Mouse (Mus musculus): Measurements from ENCODE around the gene Arap2. TPM values are rescaled to one million over a fixed set of nuclear protein-coding genes. Genes with fewer than 3 reads are reported as not detected.

Arap2 gene
- polyA plus RNA-seq, 1 experiment = 0.04 TPM

DNA sequence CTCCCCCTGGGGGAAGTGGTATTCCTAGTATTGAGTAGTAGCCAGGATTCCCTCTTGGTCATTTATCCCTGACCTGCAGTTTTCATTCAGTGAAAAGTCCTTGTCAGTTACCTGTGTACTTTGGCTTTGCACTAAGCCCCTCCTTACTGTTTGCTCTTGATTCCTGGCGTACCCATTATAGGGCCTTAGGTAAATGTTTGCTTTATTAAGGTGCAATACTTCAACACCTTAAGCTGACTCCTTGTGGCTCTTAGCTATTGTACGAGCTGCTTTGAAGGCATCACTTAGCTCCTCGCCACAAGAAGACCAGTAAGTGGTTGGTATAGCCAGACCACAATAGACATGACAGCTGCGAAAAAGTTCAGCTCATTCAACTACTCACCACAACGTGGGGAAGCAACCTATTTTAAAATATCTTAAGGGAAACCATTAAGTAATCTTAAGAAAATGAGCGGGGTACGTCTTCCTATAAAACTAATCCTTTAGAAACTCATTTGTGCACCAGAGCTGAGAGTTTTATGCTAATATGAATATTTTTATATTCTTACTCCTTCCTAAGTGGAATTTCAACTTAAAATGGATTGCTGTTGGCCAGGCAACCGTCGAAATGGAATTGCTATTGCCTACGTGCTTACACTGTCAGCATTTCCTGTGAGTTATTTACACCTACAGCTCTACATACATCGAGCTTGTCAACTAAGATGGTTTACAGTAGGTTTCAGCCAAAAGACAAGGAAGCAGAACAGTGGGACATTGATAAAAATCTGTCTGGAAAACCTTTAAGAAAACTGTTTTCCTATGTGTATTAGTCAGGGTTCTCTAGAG is 6.0 kb upstream of the Arap2 start:
- Histone ChIP-seq H3K9me3 (no peaks in the 10 kb centered on the region), H3K4me1 (peaks cover 18% of the 10 kb centered on the region), H3K4me3 (replicated peaks) (no peak overlapping the region), H3K36me3 (replicated peaks; ENCODE audit: low read length) (peaks cover 2% of the 10 kb centered on the region), H3K27me3 (replicated peaks) (no peaks in the 10 kb centered on the region)
- TF ChIP-seq GATA1 (IDR thresholded peaks at IDR 0.05; ENCODE audit: borderline replicate concordance, low read length) = no peak

DNA sequence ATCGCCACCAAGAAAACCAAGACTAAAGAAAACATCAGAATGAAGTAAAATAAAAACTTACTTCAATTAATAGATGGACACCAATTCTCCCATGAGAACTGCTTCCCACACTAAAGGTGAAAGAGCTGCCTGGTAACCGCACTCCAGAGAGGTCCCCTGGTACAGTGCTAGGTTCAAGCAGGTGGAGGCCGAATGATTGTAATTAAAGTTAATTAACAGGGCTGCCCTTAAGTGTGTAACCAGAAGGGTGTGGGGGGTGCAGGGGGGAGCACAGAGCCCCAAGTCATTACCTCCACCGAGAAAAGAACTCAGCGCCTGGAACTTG is 538 bp downstream of the Arap2 start:
- peaks cover 2% of the 10 kb centered on the region for H3K27me3 ChIP-seq (replicated peaks)
- peak overlapping the region; percentile 94 for H3K4me3 ChIP-seq (replicated peaks)
- TF ChIP-seq FLI1 (IDR thresholded peaks at IDR 0.05; ENCODE audit: low read length) = no peak
- no peak for TF ChIP-seq GATA1 (IDR thresholded peaks at IDR 0.05; ENCODE audit: borderline replicate concordance, low read length)
- H3K4me1 ChIP-seq = peaks cover 56% of the 10 kb centered on the region
- peaks cover under 1% of the 10 kb centered on the region for H3K36me3 ChIP-seq (replicated peaks; ENCODE audit: low read length)
- H3K9me3 ChIP-seq = no peaks in the 10 kb centered on the region

DNA sequence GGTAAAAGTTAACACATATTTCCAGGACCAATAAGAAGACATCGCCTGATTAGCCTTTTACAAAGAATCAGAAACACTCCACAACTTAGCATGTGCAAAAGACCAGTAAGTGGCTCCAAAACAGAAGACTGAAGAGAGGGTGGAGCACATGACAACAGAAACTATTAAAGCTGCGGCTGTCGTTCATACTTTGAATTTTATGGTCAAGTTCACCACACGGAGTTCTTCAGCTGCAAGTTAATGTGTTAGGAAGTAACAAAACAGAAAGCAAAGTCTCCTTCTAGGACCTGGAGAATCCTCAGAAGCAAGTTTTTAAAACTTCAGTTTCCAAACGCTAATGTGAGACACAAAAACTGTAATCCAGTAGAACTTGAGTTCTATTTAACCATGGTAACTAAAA is 1.8 kb downstream of the Arap2 start:
- H3K4me1 ChIP-seq = peaks cover 66% of the 10 kb centered on the region
- H3K9me3 ChIP-seq = no peaks in the 10 kb centered on the region
- H3K36me3 ChIP-seq (replicated peaks; ENCODE audit: low read length) = no peaks in the 10 kb centered on the region
- no peak overlapping the region for H3K4me3 ChIP-seq (replicated peaks)
- H3K27me3 ChIP-seq (replicated peaks) = peaks cover 2% of the 10 kb centered on the region
- TF ChIP-seq FLI1 (IDR thresholded peaks at IDR 0.05; ENCODE audit: low read length) = no peak

DNA sequence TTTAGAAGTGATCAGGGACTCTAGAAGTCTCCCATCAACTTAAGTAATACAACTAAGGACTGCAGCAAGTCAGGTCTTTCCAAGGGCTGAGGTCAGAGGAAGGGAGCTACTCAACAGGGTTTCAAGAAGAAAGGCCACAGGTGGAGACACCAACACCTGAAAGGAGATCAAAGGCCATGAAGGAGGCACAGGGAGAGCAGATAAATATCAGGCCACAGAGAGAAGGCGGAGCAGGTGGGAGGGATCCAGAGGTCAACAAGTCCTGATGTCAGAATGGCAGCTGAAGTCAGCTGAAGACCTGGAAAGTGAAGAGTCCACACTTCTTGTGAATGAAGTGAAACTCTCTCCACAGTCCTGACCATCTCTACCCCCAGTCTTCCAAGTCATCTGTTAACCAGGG is 2.9 kb downstream of the Arap2 start:
- peak overlapping the region; percentile 34 for H3K4me3 ChIP-seq (replicated peaks)
- no peaks in the 10 kb centered on the region for H3K36me3 ChIP-seq (replicated peaks; ENCODE audit: low read length)
- H3K27me3 ChIP-seq (replicated peaks) = peaks cover 2% of the 10 kb centered on the region
- H3K9me3 ChIP-seq = no peaks in the 10 kb centered on the region
- TF ChIP-seq FLI1 (IDR thresholded peaks at IDR 0.05; ENCODE audit: low read length) (no peak), GATA1 (IDR thresholded peaks at IDR 0.05; ENCODE audit: borderline replicate concordance, low read length) (no peak)
- peaks cover 77% of the 10 kb centered on the region for H3K4me1 ChIP-seq

DNA sequence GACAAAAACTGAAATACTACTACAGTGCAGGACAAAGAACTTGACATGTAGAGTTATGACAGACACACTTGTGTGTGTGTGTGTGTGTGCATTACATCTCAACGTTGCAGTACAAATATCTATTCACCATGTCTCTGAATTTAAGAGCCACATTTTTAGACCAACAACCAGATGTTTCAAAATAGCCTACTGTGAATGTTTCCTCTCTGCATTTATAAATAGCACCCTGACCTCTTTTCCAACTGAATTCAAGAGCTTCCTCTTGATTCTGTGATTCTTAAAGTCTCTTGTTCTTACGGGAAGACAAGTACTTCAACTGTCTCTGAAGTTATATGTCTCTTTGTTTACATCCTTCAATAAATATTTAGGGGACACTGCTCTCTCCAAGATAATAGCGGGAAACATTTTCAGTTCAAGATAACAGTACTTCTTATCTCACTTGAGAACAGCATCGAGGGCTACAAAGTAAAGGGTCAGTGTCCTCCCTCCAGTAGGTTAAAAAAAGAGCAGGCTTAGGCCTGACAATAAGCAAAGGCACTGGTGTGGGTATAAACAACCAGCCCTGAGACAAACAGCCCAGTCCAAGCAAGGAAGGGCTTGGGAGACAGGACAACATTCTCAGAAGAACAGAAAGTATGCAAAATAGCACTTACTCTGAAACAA is 3.5 kb downstream of the Arap2 start:
- Histone ChIP-seq H3K27me3 (replicated peaks) (peaks cover 2% of the 10 kb centered on the region), H3K4me1 (peaks cover 83% of the 10 kb centered on the region), H3K9me3 (no peaks in the 10 kb centered on the region), H3K4me3 (replicated peaks) (peak overlapping the region; percentile 34), H3K36me3 (replicated peaks; ENCODE audit: low read length) (no peaks in the 10 kb centered on the region)
- TF ChIP-seq FLI1 (IDR thresholded peaks at IDR 0.05; ENCODE audit: low read length) (no peak), GATA1 (IDR thresholded peaks at IDR 0.05; ENCODE audit: borderline replicate concordance, low read length) (no peak)

DNA sequence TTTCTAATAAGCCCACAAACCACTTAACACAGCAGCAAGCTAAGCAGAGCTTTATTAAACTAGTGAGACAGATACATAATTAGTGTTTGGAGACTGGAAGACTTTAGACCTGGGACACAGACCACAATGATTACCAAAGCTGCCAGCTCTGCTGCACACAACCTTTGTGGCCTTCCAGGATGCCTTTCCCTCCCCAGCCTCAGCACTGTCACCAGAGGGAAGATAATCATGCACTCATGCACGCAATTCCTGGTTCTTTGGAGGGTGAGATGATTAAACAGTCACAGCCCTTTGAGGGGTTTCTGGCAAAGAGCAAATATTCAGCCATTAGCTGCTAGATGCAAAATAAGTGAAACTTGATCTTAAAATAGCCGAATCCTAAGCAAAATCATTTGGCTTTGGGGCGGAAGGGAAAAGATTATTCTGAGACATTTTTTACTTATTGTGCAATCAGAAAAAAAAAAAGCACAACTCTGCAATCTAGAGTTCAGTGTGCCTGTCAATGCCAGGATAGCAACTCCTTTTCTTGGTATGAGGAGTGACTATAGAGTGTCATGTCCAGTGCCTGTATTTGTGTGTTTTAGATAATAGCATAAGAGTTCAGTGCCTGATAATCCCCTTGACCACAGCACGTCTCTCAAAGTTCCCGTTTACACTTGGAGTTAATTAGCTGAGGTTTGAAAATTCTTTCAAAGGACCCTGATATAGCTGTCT is 5.0 kb downstream of the Arap2 start:
- peaks cover 89% of the 10 kb centered on the region for H3K4me1 ChIP-seq
- peak overlapping the region; percentile 47 for H3K4me3 ChIP-seq (replicated peaks)
- TF ChIP-seq FLI1 (IDR thresholded peaks at IDR 0.05; ENCODE audit: low read length) = no peak
- no peak for TF ChIP-seq GATA1 (IDR thresholded peaks at IDR 0.05; ENCODE audit: borderline replicate concordance, low read length)
- H3K9me3 ChIP-seq = no peaks in the 10 kb centered on the region
- H3K27me3 ChIP-seq (replicated peaks) = no peaks in the 10 kb centered on the region
- no peaks in the 10 kb centered on the region for H3K36me3 ChIP-seq (replicated peaks; ENCODE audit: low read length)

DNA sequence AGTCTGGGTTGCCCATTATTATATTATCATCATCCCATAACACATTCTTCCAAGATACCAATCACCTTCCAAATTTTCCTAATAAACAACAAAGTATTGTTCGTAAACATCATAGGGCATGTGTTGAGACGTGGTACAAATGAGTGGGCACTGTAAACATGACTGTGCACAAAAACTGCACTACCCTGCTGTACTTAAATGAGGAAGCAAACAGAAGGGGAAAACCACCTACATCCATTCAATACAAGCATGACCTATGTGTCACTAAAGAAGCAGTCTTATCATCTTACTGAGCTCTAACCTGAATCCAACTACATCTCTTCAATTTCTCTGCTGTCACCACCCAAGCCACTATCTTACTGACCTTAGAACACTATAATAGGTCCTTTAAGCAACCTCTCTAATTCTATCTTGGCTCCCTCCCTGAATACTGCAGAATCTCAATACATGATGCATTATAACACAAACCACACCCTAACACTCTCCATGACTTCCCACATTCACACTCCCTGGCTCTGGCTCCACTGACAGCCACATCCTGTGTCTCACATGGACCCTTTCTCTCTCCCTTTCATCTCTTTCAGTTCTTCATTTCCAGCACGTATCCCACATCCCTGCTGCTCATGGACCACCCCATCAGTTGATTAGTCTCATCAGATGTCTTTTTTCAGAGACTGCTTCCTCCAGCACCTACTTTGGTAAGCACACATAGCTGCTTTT is 10.0 kb downstream of the Arap2 start:
- H3K27me3 ChIP-seq (replicated peaks) = no peaks in the 10 kb centered on the region
- no peak for TF ChIP-seq GATA1 (IDR thresholded peaks at IDR 0.05; ENCODE audit: borderline replicate concordance, low read length)
- TF ChIP-seq FLI1 (IDR thresholded peaks at IDR 0.05; ENCODE audit: low read length) = no peak
- peaks cover 3% of the 10 kb centered on the region for H3K36me3 ChIP-seq (replicated peaks; ENCODE audit: low read length)
- no peaks in the 10 kb centered on the region for H3K9me3 ChIP-seq
- H3K4me3 ChIP-seq (replicated peaks) = no peak overlapping the region
- peaks cover 96% of the 10 kb centered on the region for H3K4me1 ChIP-seq

DNA sequence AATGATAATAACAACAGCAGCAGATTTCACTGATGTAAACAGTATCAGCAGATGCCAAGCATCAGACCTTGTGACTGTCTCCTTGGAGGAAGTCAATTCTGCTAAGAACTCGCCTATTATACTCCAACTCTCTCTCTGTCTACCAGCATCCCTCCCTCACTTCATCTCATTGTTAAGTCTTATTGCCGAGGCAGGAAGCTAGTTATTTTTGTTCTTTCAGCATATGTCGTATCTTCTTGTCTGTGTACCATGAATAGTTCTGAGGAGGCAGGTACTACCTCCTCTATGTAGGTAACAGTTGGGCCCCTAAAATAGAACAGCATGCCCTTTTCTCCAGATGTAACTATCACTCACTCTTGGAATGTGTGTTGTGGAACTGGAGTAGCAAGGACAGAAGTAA is 13.0 kb downstream of the Arap2 start:
- Histone ChIP-seq H3K27me3 (replicated peaks) (no peaks in the 10 kb centered on the region), H3K9me3 (no peaks in the 10 kb centered on the region), H3K4me3 (replicated peaks) (no peak overlapping the region), H3K36me3 (replicated peaks; ENCODE audit: low read length) (peaks cover 9% of the 10 kb centered on the region), H3K4me1 (peaks cover 78% of the 10 kb centered on the region)
- no peak for TF ChIP-seq FLI1 (IDR thresholded peaks at IDR 0.05; ENCODE audit: low read length)
- TF ChIP-seq GATA1 (IDR thresholded peaks at IDR 0.05; ENCODE audit: borderline replicate concordance, low read length) = no peak

DNA sequence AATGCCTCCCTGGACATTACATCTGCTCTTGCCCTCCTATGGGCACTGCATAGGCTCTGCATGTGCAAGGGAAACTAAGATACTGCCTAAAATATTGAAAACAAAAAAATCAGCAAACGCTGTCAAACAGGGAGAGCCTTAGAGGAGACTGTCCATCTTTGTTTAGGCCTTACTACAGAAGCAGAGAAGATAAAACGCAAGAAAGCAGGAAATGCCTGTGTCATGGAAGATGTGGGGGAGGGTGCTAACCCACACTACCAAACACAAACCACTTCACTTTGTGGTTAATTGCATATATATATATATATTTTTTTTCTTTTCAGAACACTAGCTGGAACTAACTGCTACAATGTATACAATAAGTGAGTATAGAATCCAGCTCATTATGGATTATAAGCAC is 14.3 kb downstream of the Arap2 start:
- Histone ChIP-seq H3K36me3 (replicated peaks; ENCODE audit: low read length) (peaks cover 11% of the 10 kb centered on the region), H3K4me3 (replicated peaks) (peak overlapping the region; percentile 46), H3K9me3 (no peaks in the 10 kb centered on the region), H3K4me1 (peaks cover 65% of the 10 kb centered on the region), H3K27me3 (replicated peaks) (no peaks in the 10 kb centered on the region)
- no peak for TF ChIP-seq GATA1 (IDR thresholded peaks at IDR 0.05; ENCODE audit: borderline replicate concordance, low read length)
- TF ChIP-seq FLI1 (IDR thresholded peaks at IDR 0.05; ENCODE audit: low read length) = no peak

Measured in megakaryocyte, embryonic 14.5 days (primary cell).